Mouse (Mus musculus): ENCODE measurements at regions not wholly inside any gene's neighbourhood (a gene's known extent, or its start where the extent isn't known, plus 50 kb on each side); places are given as distances from the start of the nearest gene placed in this dataset.

DNA sequence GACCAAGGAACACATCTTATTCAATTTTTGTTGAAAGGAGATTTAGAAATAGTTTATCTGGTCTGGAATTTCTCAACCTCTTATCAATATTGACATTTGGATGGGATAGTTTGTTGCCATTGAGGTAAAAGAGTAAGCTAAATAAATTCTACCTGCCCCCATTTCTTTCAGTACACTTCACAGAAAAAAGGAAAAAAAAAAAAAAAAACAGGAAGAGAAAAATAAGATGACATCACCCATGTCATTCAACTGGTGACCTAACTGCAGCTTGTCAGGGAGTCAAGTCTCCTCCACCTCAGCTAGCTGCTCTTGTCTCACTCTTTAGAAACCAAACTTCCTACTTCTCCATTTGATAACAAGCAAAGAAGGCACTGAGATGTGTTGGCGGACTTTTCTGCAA is 61.3 kb upstream of the Agps start:
- TF ChIP-seq POLR2A (IDR thresholded peaks at IDR 0.05; ENCODE audit: control insufficient read depth, low read depth, low read length) (no peak), CTCF (IDR thresholded peaks at IDR 0.05; ENCODE audit: control insufficient read depth, insufficient read depth, insufficient replicate concordance, low read depth, low read length) (no peak)
